Mouse (Mus musculus): ENCODE measurements around the gene Map7. TPM values are rescaled to one million over a fixed set of nuclear protein-coding genes. Genes with fewer than 3 reads are reported as not detected.
A peak's percentile ranks its signal among the peaks of the same experiment; 100 is the strongest.

Map7 gene
- polyA plus RNA-seq, 1 experiment from 2014 or later = 11.2 TPM

DNA sequence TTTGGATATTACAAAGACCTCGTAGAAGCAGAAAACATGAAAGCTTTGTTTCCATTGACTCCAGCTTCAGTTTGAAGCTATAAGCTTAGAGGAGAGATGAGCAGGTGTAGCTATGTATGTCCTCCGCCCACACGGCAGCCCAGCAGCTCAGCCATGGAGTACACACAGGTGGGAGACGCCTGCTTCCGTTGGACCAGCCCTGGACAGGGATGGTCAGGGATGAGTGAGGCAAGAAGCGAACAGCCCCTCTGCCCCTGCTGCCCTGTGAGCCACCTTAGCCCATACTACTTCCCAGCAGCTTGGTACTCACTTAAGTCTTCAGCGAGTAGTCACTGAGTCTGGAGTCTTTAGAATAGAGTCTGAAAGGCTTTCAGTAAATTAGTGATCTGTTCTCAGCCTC is 58.7 kb downstream of the Map7 start:
- Histone ChIP-seq H3K4me2 (ENCODE audit: low read length) (no peak overlapping the region), H3K27me3 (replicated peaks; ENCODE audit: control insufficient read depth, insufficient read depth, low read length) (no peaks in the 10 kb centered on the region; the same call in 1 of the 2 replicates), H3K36me3 (ENCODE audit: control insufficient read depth, insufficient read depth, low read length) (no peaks in the 10 kb centered on the region), H3K4me1 (ENCODE audit: control insufficient read depth, insufficient read depth, low read depth, low read length) (peaks cover 3% of the 10 kb centered on the region; the same call in 1 of the 2 replicates), H3K4me3 (ENCODE audit: low read length) (no peak overlapping the region), H3K9me3 (ENCODE audit: control insufficient read depth, low read length) (no peaks in the 10 kb centered on the region), H3K9ac (ENCODE audit: low read depth, low read length) (no peak overlapping the region), H3K27ac (ENCODE audit: low read depth, low read length) (no peak overlapping the region)
- 74% methylated on average over 7 of the region's 7 CpGs for WGBS
- no peak for ATAC-seq

DNA sequence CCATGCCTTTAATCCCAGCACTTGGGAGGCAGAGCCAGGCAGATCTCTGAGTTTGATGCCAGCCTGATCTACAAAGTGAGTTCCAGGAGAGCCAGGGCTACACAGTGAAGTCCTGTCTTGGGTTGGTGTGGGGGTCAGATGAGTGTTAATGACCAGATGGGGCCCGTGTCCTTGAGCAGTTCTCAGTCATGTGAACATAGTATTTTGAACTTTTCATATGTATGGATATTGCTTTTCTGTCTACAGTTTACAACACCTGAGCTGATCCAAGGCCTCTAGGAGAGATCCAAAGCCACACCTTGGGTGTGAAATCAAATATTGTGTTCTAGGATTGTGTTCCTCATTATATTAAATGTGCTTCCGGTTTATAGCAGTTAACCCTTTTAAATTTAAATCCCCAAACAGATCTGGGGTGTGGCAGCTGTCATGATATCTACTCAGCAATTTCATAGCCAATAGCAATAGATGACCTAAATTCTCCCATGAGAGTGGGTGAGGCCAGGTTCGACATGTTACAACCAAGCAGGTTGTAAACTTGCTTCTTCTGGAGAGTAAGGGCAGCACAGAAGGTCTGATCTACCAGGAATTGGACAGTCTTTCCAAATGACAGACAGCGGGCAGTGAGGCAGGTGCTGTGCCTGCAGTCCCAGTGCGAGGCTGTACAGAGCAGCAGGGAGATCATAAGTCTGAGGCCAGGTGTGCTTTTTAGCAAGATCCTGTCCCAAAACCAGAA is 61.5 kb downstream of the Map7 start:
- H3K27ac ChIP-seq (ENCODE audit: low read depth, low read length) = no peak overlapping the region
- no peak overlapping the region for H3K4me2 ChIP-seq (ENCODE audit: low read length)
- H3K36me3 ChIP-seq (ENCODE audit: control insufficient read depth, insufficient read depth, low read length) = no peaks in the 10 kb centered on the region
- no peak overlapping the region for H3K4me3 ChIP-seq (ENCODE audit: low read length)
- H3K9me3 ChIP-seq (ENCODE audit: control insufficient read depth, low read length) = no peaks in the 10 kb centered on the region
- 89% methylated on average over 5 of the region's 5 CpGs for WGBS
- ATAC-seq = no peak
- H3K27me3 ChIP-seq (replicated peaks; ENCODE audit: control insufficient read depth, insufficient read depth, low read length) = no peaks in the 10 kb centered on the region; the same call in 1 of the 2 replicates
- H3K4me1 ChIP-seq (ENCODE audit: control insufficient read depth, insufficient read depth, low read depth, low read length) = peaks cover 2% of the 10 kb centered on the region; the same call in 1 of the 2 replicates
- H3K9ac ChIP-seq (ENCODE audit: low read depth, low read length) = no peak overlapping the region

DNA sequence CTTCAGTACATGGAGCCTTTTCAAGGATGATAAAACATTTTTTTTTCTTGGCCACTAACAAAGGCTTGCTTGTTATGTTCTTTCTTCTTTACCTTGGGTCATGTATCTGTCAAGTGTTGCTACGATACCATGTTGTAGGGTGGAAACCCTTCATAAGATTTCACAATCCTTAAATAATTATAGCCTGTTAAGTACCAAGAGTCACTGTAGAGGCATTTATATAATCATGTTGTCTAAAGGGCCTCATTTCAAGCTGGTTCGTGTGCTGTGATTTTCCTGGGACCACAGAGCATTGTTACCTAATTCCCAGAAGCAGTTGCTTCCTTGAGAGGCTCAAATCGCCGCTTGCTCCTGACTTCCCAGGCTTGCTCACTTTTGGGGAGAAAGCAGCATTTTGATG is 66.1 kb downstream of the Map7 start:
- Histone ChIP-seq H3K9ac (ENCODE audit: low read depth, low read length) (no peak overlapping the region), H3K9me3 (ENCODE audit: control insufficient read depth, low read length) (no peaks in the 10 kb centered on the region), H3K27ac (ENCODE audit: low read depth, low read length) (no peak overlapping the region), H3K4me2 (ENCODE audit: low read length) (no peak overlapping the region), H3K4me3 (ENCODE audit: low read length) (no peak overlapping the region), H3K27me3 (replicated peaks; ENCODE audit: control insufficient read depth, insufficient read depth, low read length) (no peaks in the 10 kb centered on the region), H3K4me1 (ENCODE audit: control insufficient read depth, insufficient read depth, low read depth, low read length) (no peaks in the 10 kb centered on the region), H3K36me3 (ENCODE audit: control insufficient read depth, insufficient read depth, low read length) (no peaks in the 10 kb centered on the region)
- no peak for ATAC-seq
- WGBS = 79% methylated on average over 4 of the region's 4 CpGs

DNA sequence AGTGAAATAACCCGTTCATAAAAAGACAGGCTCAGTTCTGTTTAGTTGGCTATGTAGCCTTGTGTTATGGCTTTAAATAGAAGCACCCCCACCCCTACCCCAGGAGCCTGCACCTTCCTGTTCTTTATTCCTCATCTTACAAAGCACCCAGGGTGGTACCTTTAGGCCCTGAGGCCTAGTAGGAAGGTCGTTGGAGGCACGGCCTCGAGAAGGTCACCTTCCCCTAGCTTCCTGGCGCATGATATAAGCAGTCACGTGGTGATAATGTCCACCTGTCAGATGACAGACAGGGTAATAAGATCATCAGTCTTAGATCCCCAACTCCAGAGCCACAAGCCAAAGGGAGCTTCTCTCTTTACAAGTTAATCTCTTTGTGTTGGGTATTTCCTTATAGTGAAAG is 68.7 kb downstream of the Map7 start:
- Histone ChIP-seq H3K27me3 (replicated peaks; ENCODE audit: control insufficient read depth, insufficient read depth, low read length) (no peaks in the 10 kb centered on the region), H3K9me3 (ENCODE audit: control insufficient read depth, low read length) (no peaks in the 10 kb centered on the region), H3K4me1 (ENCODE audit: control insufficient read depth, insufficient read depth, low read depth, low read length) (no peaks in the 10 kb centered on the region), H3K4me2 (ENCODE audit: low read length) (no peak overlapping the region), H3K9ac (ENCODE audit: low read depth, low read length) (no peak overlapping the region), H3K36me3 (ENCODE audit: control insufficient read depth, insufficient read depth, low read length) (no peaks in the 10 kb centered on the region), H3K27ac (ENCODE audit: low read depth, low read length) (no peak overlapping the region), H3K4me3 (ENCODE audit: low read length) (no peak overlapping the region)
- 84% methylated on average over 6 of the region's 6 CpGs for WGBS
- no peak for ATAC-seq

DNA sequence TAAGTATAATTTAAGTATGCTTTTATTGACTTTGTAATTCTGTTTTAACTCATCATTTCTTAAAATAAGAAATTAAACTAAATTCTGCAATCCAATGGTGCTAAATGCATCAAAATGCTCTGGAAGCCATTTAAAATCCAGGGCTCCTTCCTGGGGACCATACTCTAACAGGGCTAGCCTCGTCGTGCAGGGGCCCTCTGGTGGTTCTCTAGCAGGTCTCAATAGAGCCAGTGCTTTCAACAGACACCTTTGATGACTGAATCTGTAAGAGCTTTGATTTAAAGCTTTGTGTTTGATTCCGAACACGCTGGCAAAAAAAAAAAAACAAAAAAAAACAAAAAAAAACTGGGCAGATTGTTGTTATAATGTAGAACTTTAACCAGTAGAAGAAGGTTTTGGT is 70.6 kb downstream of the Map7 start:
- no peak overlapping the region for H3K9ac ChIP-seq (ENCODE audit: low read depth, low read length)
- no peak overlapping the region for H3K4me2 ChIP-seq (ENCODE audit: low read length)
- H3K4me1 ChIP-seq (ENCODE audit: control insufficient read depth, insufficient read depth, low read depth, low read length) = no peaks in the 10 kb centered on the region
- 76% methylated on average over 4 of the region's 4 CpGs for WGBS
- H3K27me3 ChIP-seq (replicated peaks; ENCODE audit: control insufficient read depth, insufficient read depth, low read length) = no peaks in the 10 kb centered on the region
- no peak overlapping the region for H3K4me3 ChIP-seq (ENCODE audit: low read length)
- H3K9me3 ChIP-seq (ENCODE audit: control insufficient read depth, low read length) = no peaks in the 10 kb centered on the region
- H3K27ac ChIP-seq (ENCODE audit: low read depth, low read length) = no peak overlapping the region
- no peaks in the 10 kb centered on the region for H3K36me3 ChIP-seq (ENCODE audit: control insufficient read depth, insufficient read depth, low read length)
- ATAC-seq = no peak

DNA sequence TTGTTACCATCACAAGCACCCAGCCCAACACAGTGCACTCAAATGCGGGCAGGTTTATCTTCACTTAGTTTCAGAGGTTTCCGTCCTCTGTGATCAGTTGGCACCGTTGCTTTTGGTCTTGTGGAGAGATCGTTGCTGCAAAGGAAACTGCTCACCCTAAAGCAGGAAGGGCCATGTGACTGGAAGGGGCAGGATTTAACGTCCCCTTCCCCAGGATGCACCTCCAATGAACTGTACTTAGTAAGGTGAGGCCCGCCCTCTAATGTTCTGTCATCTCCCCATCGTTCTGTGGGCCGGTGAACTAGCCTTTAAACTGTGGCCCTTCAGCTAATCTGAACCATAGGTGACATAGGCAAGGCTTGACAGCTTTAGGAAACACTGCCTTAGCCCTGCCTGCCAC is 71.3 kb downstream of the Map7 start:
- no peak overlapping the region for H3K4me3 ChIP-seq (ENCODE audit: low read length)
- no peak overlapping the region for H3K4me2 ChIP-seq (ENCODE audit: low read length)
- no peaks in the 10 kb centered on the region for H3K4me1 ChIP-seq (ENCODE audit: control insufficient read depth, insufficient read depth, low read depth, low read length)
- 86% methylated on average over 8 of the region's 8 CpGs for WGBS
- no peak overlapping the region for H3K9ac ChIP-seq (ENCODE audit: low read depth, low read length)
- no peaks in the 10 kb centered on the region for H3K36me3 ChIP-seq (ENCODE audit: control insufficient read depth, insufficient read depth, low read length)
- no peaks in the 10 kb centered on the region for H3K9me3 ChIP-seq (ENCODE audit: control insufficient read depth, low read length)
- ATAC-seq = no peak
- H3K27me3 ChIP-seq (replicated peaks; ENCODE audit: control insufficient read depth, insufficient read depth, low read length) = no peaks in the 10 kb centered on the region
- no peak overlapping the region for H3K27ac ChIP-seq (ENCODE audit: low read depth, low read length)

DNA sequence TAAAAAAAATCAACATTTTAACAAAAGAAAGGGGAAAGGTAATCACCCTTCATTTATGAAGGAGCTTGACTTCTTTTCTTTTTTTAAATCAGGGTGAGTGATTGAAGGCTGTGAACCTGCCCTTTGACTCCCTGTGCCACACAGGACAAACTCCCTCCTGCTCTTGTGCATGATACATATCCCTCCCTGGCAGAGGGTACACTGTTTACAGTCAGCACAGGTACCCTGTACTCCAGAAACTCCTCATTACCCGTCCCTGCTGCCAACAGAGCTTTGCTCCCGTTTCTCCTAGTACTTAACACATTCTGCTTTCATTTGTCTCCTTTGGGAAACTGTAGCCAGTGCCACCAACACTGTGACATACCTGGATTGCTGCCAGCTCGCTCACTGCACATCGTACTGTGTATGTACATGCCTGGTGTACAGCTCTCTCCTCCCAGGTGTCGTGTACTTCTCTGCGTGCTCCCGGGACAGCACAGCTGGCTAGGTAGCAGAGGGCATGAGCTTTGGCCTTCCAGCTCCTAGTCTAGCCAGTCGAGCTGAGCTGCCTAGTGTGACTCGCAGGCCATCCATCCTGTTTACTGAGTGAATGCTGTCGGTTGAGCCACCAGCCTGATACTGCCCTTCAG is 72.3 kb downstream of the Map7 start:
- no peaks in the 10 kb centered on the region for H3K4me1 ChIP-seq (ENCODE audit: control insufficient read depth, insufficient read depth, low read depth, low read length)
- H3K27me3 ChIP-seq (replicated peaks; ENCODE audit: control insufficient read depth, insufficient read depth, low read length) = no peaks in the 10 kb centered on the region
- H3K4me3 ChIP-seq (ENCODE audit: low read length) = no peak overlapping the region
- H3K9me3 ChIP-seq (ENCODE audit: control insufficient read depth, low read length) = no peaks in the 10 kb centered on the region
- no peak overlapping the region for H3K4me2 ChIP-seq (ENCODE audit: low read length)
- no peaks in the 10 kb centered on the region for H3K36me3 ChIP-seq (ENCODE audit: control insufficient read depth, insufficient read depth, low read length)
- ATAC-seq = no peak
- no peak overlapping the region for H3K9ac ChIP-seq (ENCODE audit: low read depth, low read length)
- WGBS = 65% methylated on average over 10 of the region's 10 CpGs
- H3K27ac ChIP-seq (ENCODE audit: low read depth, low read length) = no peak overlapping the region

DNA sequence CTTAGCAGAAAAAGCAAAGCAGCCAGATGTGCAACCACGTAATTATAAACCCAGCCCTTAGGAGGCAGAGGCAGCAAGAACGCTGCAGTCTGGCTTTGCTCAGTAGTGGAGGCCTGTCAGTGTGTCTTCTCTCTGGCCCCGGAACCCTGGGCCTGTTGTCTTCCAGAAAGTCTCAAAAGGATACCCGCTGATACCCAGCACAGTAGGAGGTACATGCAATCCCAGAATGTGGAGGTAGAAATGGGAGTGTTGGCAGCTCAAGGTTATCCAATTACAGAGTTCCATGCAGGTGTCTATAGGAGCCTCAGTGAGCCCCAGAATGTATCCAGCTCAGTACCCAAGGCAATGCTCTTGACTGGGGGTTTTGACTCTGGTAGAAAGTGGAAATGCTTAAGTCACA is 73.7 kb downstream of the Map7 start:
- Histone ChIP-seq H3K4me1 (ENCODE audit: control insufficient read depth, insufficient read depth, low read depth, low read length) (no peaks in the 10 kb centered on the region), H3K36me3 (ENCODE audit: control insufficient read depth, insufficient read depth, low read length) (no peaks in the 10 kb centered on the region), H3K27ac (ENCODE audit: low read depth, low read length) (no peak overlapping the region), H3K9me3 (ENCODE audit: control insufficient read depth, low read length) (no peaks in the 10 kb centered on the region), H3K9ac (ENCODE audit: low read depth, low read length) (no peak overlapping the region), H3K27me3 (replicated peaks; ENCODE audit: control insufficient read depth, insufficient read depth, low read length) (no peaks in the 10 kb centered on the region), H3K4me3 (ENCODE audit: low read length) (no peak overlapping the region), H3K4me2 (ENCODE audit: low read length) (no peak overlapping the region)
- no peak for ATAC-seq
- 90% methylated on average over 4 of the region's 4 CpGs for WGBS

DNA sequence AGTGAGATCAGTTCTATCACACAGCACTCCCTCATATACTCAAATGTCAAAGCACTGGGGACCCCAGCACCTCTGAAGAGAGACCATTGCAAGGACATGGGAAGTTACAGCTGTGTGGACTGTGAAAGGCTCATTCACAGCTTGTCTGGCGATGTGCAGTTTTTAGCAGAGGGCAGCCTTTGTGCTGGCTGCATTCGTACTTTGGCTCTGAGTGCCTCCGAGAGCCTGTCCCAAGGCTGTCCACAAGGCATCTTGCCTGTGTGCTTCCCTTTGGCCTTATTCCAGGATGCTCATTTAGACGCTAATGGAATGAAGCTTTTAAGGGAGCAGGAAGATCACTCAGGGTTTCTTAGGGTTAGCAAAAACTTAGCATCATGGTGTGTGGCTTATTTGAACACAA is 78.5 kb downstream of the Map7 start:
- WGBS = 46% methylated on average over 4 of the region's 4 CpGs
- H3K9me3 ChIP-seq (ENCODE audit: control insufficient read depth, low read length) = no peaks in the 10 kb centered on the region
- H3K4me1 ChIP-seq (ENCODE audit: control insufficient read depth, insufficient read depth, low read depth, low read length) = no peaks in the 10 kb centered on the region
- H3K4me2 ChIP-seq (ENCODE audit: low read length) = no peak overlapping the region
- H3K4me3 ChIP-seq (ENCODE audit: low read length) = no peak overlapping the region
- H3K36me3 ChIP-seq (ENCODE audit: control insufficient read depth, insufficient read depth, low read length) = no peaks in the 10 kb centered on the region
- H3K27me3 ChIP-seq (replicated peaks; ENCODE audit: control insufficient read depth, insufficient read depth, low read length) = no peaks in the 10 kb centered on the region
- no peak overlapping the region for H3K27ac ChIP-seq (ENCODE audit: low read depth, low read length)
- ATAC-seq = peak; percentile 72
- H3K9ac ChIP-seq (ENCODE audit: low read depth, low read length) = no peak overlapping the region

Data from hindbrain, embryonic 16.5 days (tissue).